8 mouse cellular contexts compared by ENCODE assay signal in the genomic region with DNA sequence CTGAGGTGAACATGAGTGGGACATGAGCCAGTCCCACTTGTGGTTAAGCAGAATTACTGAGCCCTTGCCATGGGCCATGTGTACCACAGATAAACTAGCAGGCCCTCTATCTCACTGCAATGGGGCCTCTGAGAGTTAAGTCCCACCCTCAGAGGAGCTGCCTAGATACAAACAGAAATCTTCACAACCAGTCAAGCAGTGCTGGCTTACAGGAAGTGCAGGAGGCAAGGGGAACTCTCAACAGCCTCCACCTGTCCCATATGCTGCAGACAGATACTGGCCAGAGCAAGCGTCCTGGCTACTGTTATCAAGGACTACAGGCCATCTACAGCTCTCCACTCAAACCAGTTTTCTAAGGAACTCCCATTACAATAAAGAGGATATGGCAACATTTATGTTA. TPM values are rescaled to one million over a fixed set of nuclear protein-coding genes. Genes with fewer than 3 reads are reported as not detected.
A peak's percentile ranks its signal among the peaks of the same experiment; 100 is the strongest.
DNase-seq lines count a peak whose midpoint lies in the region; ATAC-seq lines count a peak whose summit lies in the region.

No protein-coding gene starts in this region.

- H3K4me1 ChIP-seq in hindbrain, embryonic 15.5 days (replicated peaks), result peaks cover 37% of the 10 kb centered on the region
- peaks cover 28% of the 10 kb centered on the region for H3K4me1 ChIP-seq in hindbrain, embryonic 12.5 days
- H3K4me1 ChIP-seq in forebrain, embryonic 11.5 days (replicated peaks; ENCODE audit: control insufficient read depth, insufficient read depth, low read length), result 0 out of 2 replicates have a peak, but pooled peaks cover 3% of the 10 kb centered on the region

- no peaks in the 10 kb centered on the region for H3K9me3 ChIP-seq in hindbrain, embryonic 15.5 days
- H3K9me3 ChIP-seq in hindbrain, embryonic 12.5 days (replicated peaks), result no peaks in the 10 kb centered on the region
- H3K9me3 ChIP-seq in forebrain, embryonic 11.5 days (ENCODE audit: control insufficient read depth, low read length), result no peaks in the 10 kb centered on the region

- H3K4me3 ChIP-seq in hindbrain, embryonic 15.5 days, result no peak overlapping the region
- no peak overlapping the region for H3K4me3 ChIP-seq in hindbrain, embryonic 12.5 days
- no peak overlapping the region for H3K4me3 ChIP-seq in forebrain, embryonic 11.5 days (ENCODE audit: low read depth, low read length)

- H3K4me2 ChIP-seq in hindbrain, embryonic 15.5 days, result no peak overlapping the region
- no peak overlapping the region for H3K4me2 ChIP-seq in hindbrain, embryonic 12.5 days (replicated peaks)
- no peak overlapping the region for H3K4me2 ChIP-seq in forebrain, embryonic 11.5 days (ENCODE audit: low read depth, low read length, severe bottlenecking)

- DNase-seq in MN1 (ENCODE audit: low spot score), result peak; percentile 66
- peak; percentile 80 to 84 for DNase-seq in spleen, postnatal 36 days (ENCODE audit: low spot score in 2 of 2)
- no peak for DNase-seq in forebrain, embryonic 11.5 days (ENCODE audit: low spot score)
- no peak for DNase-seq in layer of hippocampus, adult 11-12 months (ENCODE audit: low spot score)
- no peak for DNase-seq in adrenal gland, postnatal 14 days

- H3K9ac ChIP-seq in hindbrain, embryonic 15.5 days, result no peak overlapping the region
- no peak overlapping the region for H3K9ac ChIP-seq in hindbrain, embryonic 12.5 days
- no peak overlapping the region for H3K9ac ChIP-seq in forebrain, embryonic 11.5 days (ENCODE audit: low read length)

- H3K27ac ChIP-seq in hindbrain, embryonic 15.5 days (replicated peaks), result 0 out of 2 replicates have a peak overlapping the region, but pooled peaks have one; percentile 20
- no peak overlapping the region for H3K27ac ChIP-seq in hindbrain, embryonic 12.5 days
- no peak overlapping the region for H3K27ac ChIP-seq in forebrain, embryonic 11.5 days (ENCODE audit: low read depth, low read length)

- WGBS in hindbrain, embryonic 15.5 days, result 81% methylated on average over 1 of the region's 1 CpGs
- WGBS in hindbrain, embryonic 12.5 days, result 85% methylated on average over 1 of the region's 1 CpGs
- WGBS in forebrain, embryonic 11.5 days, result 86% methylated on average over 1 of the region's 1 CpGs

- no peak for ATAC-seq in hindbrain, embryonic 15.5 days (ENCODE audit: low FRiP score, low read depth)
- no peak for ATAC-seq in hindbrain, embryonic 12.5 days (ENCODE audit: low FRiP score)
- ATAC-seq in hematopoietic stem cell, adult 5-6 weeks (replicated peaks in 1 of 2; ENCODE audit: insufficient read depth in 1 of 2, low FRiP score in 2 of 2, low TSS enrichment in 1 of 2, low read depth in 1 of 2, poor library complexity in 2 of 2, severe bottlenecking in 2 of 2), result peak; percentile 61 to 70
- no peak for ATAC-seq in forebrain, embryonic 11.5 days (replicated peaks; ENCODE audit: low FRiP score)

- H3K36me3 ChIP-seq in hindbrain, embryonic 15.5 days, result no peaks in the 10 kb centered on the region
- no peaks in the 10 kb centered on the region for H3K36me3 ChIP-seq in hindbrain, embryonic 12.5 days
- H3K36me3 ChIP-seq in forebrain, embryonic 11.5 days (ENCODE audit: control insufficient read depth, insufficient read depth, low read length), result no peaks in the 10 kb centered on the region

- H3K27me3 ChIP-seq in hindbrain, embryonic 15.5 days, result no peaks in the 10 kb centered on the region
- H3K27me3 ChIP-seq in hindbrain, embryonic 12.5 days, result no peaks in the 10 kb centered on the region
- no peaks in the 10 kb centered on the region for H3K27me3 ChIP-seq in forebrain, embryonic 11.5 days (ENCODE audit: control insufficient read depth, insufficient read depth, low read length)

RNA-seq across cellular contexts. Expression of a gene that starts 23.7 kb away (rescaled TPM):
- 11.9 and 13.5 TPM in 2 replicates for polyA plus RNA-seq in hindbrain, embryonic 15.5 days (2015; fragmentation: Nextera tagmentation; extraction: Ambion mirVana)
- 18.2 and 21.1 TPM in 2 replicates for polyA plus RNA-seq in hindbrain, embryonic 12.5 days (2016; fragmentation: Nextera tagmentation; extraction: Ambion mirVana)
- 18.3 and 19.0 TPM in 2 replicates for total RNA-seq in hematopoietic stem cell, adult 5-6 weeks (2017)
- 21.2 and 23.3 TPM in 2 replicates for polyA plus RNA-seq in forebrain, embryonic 11.5 days (2014; fragmentation: Nextera tagmentation; extraction: Ambion mirVana)
- 45.7 and 48.2 TPM in 2 replicates for total RNA-seq in adrenal gland, postnatal 14 days (2021)

Comparison
In these comparisons a context has a peak if more than half of its experiments do, and no peak if none do; other contexts are left out.
1. ATAC-seq: peak in hematopoietic stem cell, adult 5-6 weeks (2 of 2); none in hindbrain, embryonic 15.5 days (single experiment), hindbrain, embryonic 12.5 days (single experiment) and forebrain, embryonic 11.5 days (single experiment).
2. DNase-seq: peak in MN1 (single experiment) and spleen, postnatal 36 days (2 of 2); none in forebrain, embryonic 11.5 days (single experiment), layer of hippocampus, adult 11-12 months (single experiment) and adrenal gland, postnatal 14 days (single experiment).